Mouse (Mus musculus): Measurements from ENCODE around the gene Naa80.

- TF ChIP-seq CTCF (conservative IDR thresholded peaks at IDR 0.05; ENCODE audit: low read length) (no peak), NANOG (IDR thresholded peaks at IDR 0.05; ENCODE audit: borderline replicate concordance, low read length) (no peak), POU5F1 (IDR thresholded peaks at IDR 0.05; ENCODE audit: borderline replicate concordance, low read length) (no peak)
Measured at GRCm38 (mm10) chr9:107575579-107576356, 2.9 kb upstream of the Naa80 start.
